Mouse (Mus musculus): ENCODE results near the gene Adcy9. TPM values are rescaled to one million over a fixed set of nuclear protein-coding genes. Genes with fewer than 3 reads are reported as not detected.

The Adcy9 gene
- total and polyA plus RNA-seq, 2 experiments: 15.0 to 23.0 TPM

DNA sequence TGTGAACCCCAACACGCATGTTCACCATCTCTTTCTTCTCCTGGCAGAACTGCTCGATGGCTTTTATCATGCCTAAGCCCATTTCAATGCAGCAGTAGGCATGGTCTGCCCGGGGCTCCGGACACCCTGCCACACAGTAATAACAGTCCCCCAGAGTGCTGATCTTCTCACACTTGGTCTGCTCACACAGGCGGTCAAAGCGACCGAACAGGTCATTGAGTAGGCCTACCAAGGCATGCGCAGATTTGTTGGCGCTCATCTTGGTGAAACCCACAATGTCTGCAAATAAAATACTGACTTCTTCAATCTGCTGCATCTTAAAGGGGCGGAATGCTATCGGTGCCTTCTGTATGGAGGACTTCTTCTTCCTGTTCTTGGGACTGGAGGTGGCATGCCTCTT is 2.2 kb downstream of the Adcy9 start:
- H3K79me2 ChIP-seq (ENCODE audit: control insufficient read depth, insufficient read depth, low read length): peaks cover 41% of the 10 kb centered on the region
- no peak for DNase-seq (ENCODE audit: extremely low read depth, low read depth, low spot score)
- TF ChIP-seq CTCF (IDR thresholded peaks at IDR 0.05; ENCODE audit: low read depth, low read length) (no peak), POLR2A (IDR thresholded peaks at IDR 0.05; ENCODE audit: extremely low read depth, insufficient read depth, low read length) (no peak)
- no peak overlapping the region for H3K27ac ChIP-seq (replicated peaks; ENCODE audit: insufficient read depth, low read depth, low read length)
- no peak overlapping the region for H3K4me3 ChIP-seq (ENCODE audit: insufficient read depth, low read depth, low read length)
- no peak overlapping the region for H3K9ac ChIP-seq (ENCODE audit: low read depth, low read length)
- H3K36me3 ChIP-seq (ENCODE audit: control insufficient read depth, insufficient read depth, low read length): no peaks in the 10 kb centered on the region
- WGBS: 93% methylated on average over 11 of the region's 11 CpGs
- H3K27me3 ChIP-seq (ENCODE audit: control insufficient read depth, insufficient read depth, low read length): no peaks in the 10 kb centered on the region
- H3K4me1 ChIP-seq (ENCODE audit: control insufficient read depth, insufficient read depth, low read length): peaks cover 43% of the 10 kb centered on the region

DNA sequence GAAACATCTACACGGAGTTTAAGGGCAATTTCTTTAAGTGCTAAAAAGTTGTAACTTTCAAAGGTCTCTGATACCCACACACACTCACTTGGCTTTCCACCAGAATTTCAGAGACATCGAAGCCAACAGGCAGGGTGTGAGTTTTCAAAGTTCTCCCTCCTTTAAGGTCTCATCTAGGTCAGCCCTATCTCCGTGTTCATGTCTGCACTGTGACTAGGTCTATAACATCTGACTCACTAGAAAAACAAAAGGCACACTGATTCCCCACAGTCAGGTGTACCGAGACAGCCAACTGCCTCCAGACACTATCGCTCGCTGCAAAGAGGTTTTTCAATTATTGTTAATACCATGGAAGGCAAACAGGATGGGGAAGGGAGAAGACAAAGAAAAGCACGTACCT is 2.8 kb downstream of the Adcy9 start:
- H3K27ac ChIP-seq (replicated peaks; ENCODE audit: insufficient read depth, low read depth, low read length): no peak overlapping the region
- H3K27me3 ChIP-seq (ENCODE audit: control insufficient read depth, insufficient read depth, low read length): no peaks in the 10 kb centered on the region
- no peak for TF ChIP-seq CTCF (IDR thresholded peaks at IDR 0.05; ENCODE audit: low read depth, low read length)
- no peak for TF ChIP-seq POLR2A (IDR thresholded peaks at IDR 0.05; ENCODE audit: extremely low read depth, insufficient read depth, low read length)
- peaks cover 4% of the 10 kb centered on the region for H3K36me3 ChIP-seq (ENCODE audit: control insufficient read depth, insufficient read depth, low read length)
- peaks cover 41% of the 10 kb centered on the region for H3K4me1 ChIP-seq (ENCODE audit: control insufficient read depth, insufficient read depth, low read length)
- H3K4me3 ChIP-seq (ENCODE audit: insufficient read depth, low read depth, low read length): peak overlapping the region; percentile 37
- H3K79me2 ChIP-seq (ENCODE audit: control insufficient read depth, insufficient read depth, low read length): peaks cover 44% of the 10 kb centered on the region
- WGBS: 29% methylated on average over 7 of the region's 7 CpGs
- DNase-seq (ENCODE audit: extremely low read depth, low read depth, low spot score): peak; percentile 56
- H3K9ac ChIP-seq (ENCODE audit: low read depth, low read length): no peak overlapping the region

DNA sequence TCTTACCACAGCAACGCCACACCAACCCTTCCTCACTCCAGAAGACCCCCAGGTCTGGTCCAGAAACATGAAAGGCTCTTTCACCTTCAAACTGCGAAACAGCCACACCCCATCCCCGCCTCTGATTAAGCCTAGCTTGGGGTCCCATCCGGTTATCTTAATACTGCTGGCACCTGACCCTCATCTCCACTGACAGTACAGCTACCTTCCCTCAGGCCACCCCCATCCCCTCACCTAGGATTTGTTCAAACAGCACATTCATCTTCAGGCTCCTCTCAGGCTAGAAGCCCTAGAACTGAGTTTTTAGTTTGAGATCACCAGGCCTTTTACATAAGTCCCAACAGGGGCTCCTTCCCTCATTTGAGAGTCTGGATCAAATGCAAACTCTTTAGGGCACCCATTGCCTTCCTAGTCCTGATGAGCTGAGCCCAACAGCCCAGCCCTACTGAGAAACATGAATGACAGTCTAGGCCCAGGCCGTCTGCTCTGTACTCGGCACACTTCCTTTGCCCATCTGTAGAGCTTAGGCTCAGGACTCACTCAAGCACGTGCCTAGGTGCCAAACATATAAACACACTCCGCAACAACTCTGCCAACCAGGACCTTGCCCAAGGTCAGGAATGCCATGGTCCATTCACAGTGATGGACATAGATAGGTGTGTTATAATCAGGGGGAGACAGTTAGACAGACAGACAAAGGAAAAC is 5.3 kb downstream of the Adcy9 start:
- peaks cover 9% of the 10 kb centered on the region for H3K36me3 ChIP-seq (ENCODE audit: control insufficient read depth, insufficient read depth, low read length)
- no peak overlapping the region for H3K9ac ChIP-seq (ENCODE audit: low read depth, low read length)
- peak overlapping the region; percentile 74 for H3K27ac ChIP-seq (replicated peaks; ENCODE audit: insufficient read depth, low read depth, low read length)
- no peaks in the 10 kb centered on the region for H3K27me3 ChIP-seq (ENCODE audit: control insufficient read depth, insufficient read depth, low read length)
- DNase-seq (ENCODE audit: extremely low read depth, low read depth, low spot score): peak; percentile 77
- TF ChIP-seq CTCF (IDR thresholded peaks at IDR 0.05; ENCODE audit: low read depth, low read length) (no peak), POLR2A (IDR thresholded peaks at IDR 0.05; ENCODE audit: extremely low read depth, insufficient read depth, low read length) (no peak)
- 50% methylated on average over 8 of the region's 8 CpGs for WGBS
- no peak overlapping the region; the same call in 1 of the 2 replicates for H3K4me3 ChIP-seq (ENCODE audit: insufficient read depth, low read depth, low read length)
- peaks cover 56% of the 10 kb centered on the region for H3K79me2 ChIP-seq (ENCODE audit: control insufficient read depth, insufficient read depth, low read length)
- H3K4me1 ChIP-seq (ENCODE audit: control insufficient read depth, insufficient read depth, low read length): peaks cover 46% of the 10 kb centered on the region

DNA sequence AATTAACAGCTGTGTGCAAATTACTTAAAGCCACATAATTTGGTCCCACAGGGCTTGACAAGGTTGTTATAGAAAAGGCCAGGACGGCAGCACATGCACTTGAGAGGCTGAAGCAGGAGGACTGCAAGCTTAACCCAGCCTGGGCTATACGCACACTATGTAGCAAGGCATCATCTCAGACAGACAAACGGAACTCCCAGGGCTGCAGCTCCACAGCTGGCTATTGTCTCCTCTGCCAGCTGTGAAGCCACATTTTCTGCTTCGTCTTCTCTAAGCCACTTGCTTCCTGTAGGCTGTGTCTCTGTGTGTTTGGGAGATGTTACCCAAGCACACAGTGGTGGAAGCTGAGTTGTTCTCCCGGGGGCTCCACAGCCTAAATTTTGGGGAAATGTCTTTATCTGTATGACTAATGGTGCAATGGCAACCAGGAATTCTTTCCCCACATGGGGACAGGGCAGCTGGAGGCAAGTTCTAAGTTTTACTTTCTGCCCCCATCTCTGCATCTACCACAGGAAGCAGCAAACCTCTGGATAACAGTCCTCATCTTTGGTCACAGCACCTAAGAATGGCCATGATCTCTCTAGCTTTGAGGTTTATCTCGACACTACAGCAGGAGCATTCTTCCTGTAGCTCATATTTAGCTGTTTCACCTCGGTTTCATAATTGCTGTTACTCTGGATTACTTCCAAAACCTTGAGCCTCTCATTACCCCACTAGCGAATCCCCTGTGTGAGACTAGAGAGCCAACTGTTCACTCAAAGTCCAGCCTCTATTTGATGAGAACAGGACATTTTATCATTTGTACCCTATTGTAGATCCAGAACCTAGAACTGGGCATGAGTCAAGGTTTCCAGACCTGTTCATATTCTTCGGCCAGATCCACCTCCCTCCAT is 6.1 kb downstream of the Adcy9 start:
- Histone ChIP-seq H3K79me2 (ENCODE audit: control insufficient read depth, insufficient read depth, low read length) (peaks cover 55% of the 10 kb centered on the region), H3K27ac (replicated peaks; ENCODE audit: insufficient read depth, low read depth, low read length) (peak overlapping the region; percentile 74), H3K9ac (ENCODE audit: low read depth, low read length) (peak overlapping the region; percentile 46; the same call in 1 of the 2 replicates), H3K27me3 (ENCODE audit: control insufficient read depth, insufficient read depth, low read length) (no peaks in the 10 kb centered on the region), H3K36me3 (ENCODE audit: control insufficient read depth, insufficient read depth, low read length) (peaks cover 9% of the 10 kb centered on the region), H3K4me1 (ENCODE audit: control insufficient read depth, insufficient read depth, low read length) (peaks cover 46% of the 10 kb centered on the region), H3K4me3 (ENCODE audit: insufficient read depth, low read depth, low read length) (no peak overlapping the region)
- TF ChIP-seq POLR2A (IDR thresholded peaks at IDR 0.05; ENCODE audit: extremely low read depth, insufficient read depth, low read length) (no peak), CTCF (IDR thresholded peaks at IDR 0.05; ENCODE audit: low read depth, low read length) (no peak)
- DNase-seq (ENCODE audit: extremely low read depth, low read depth, low spot score): peak; percentile 91
- WGBS: 45% methylated on average over 9 of the region's 9 CpGs

DNA sequence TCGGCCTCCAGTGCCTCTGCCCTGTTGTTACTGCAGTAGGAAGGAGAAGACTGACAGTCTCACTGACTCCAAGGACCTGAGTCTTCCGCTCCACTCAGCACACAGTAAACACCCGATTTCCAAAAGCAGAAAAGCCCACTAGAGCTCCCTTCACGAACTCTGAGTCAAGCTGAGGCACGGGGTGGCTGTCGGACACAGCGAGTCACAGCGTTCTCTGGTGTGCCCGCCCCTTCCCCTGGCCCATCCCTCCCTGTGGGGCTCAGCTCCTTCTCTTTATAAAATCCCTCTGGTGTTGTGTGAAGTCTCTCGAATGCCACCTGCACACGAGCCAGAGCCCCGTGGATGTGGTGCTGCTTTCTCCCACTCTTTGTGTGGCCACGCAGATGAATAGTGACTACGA is 7.0 kb downstream of the Adcy9 start:
- 87% methylated on average over 14 of the region's 14 CpGs for WGBS
- Histone ChIP-seq H3K79me2 (ENCODE audit: control insufficient read depth, insufficient read depth, low read length) (peaks cover 50% of the 10 kb centered on the region), H3K27ac (replicated peaks; ENCODE audit: insufficient read depth, low read depth, low read length) (no peak overlapping the region), H3K36me3 (ENCODE audit: control insufficient read depth, insufficient read depth, low read length) (peaks cover 9% of the 10 kb centered on the region), H3K4me1 (ENCODE audit: control insufficient read depth, insufficient read depth, low read length) (peaks cover 40% of the 10 kb centered on the region), H3K27me3 (ENCODE audit: control insufficient read depth, insufficient read depth, low read length) (no peaks in the 10 kb centered on the region), H3K9ac (ENCODE audit: low read depth, low read length) (no peak overlapping the region), H3K4me3 (ENCODE audit: insufficient read depth, low read depth, low read length) (no peak overlapping the region)
- no peak for TF ChIP-seq POLR2A (IDR thresholded peaks at IDR 0.05; ENCODE audit: extremely low read depth, insufficient read depth, low read length)
- DNase-seq (ENCODE audit: extremely low read depth, low read depth, low spot score): no peak
